Mouse (Mus musculus): ENCODE results near the gene Gm5089. TPM values are rescaled to one million over a fixed set of nuclear protein-coding genes. Genes with fewer than 3 reads are reported as not detected.

The Gm5089 gene
- total RNA-seq, 2 experiments from 2014 or later: not detected

DNA sequence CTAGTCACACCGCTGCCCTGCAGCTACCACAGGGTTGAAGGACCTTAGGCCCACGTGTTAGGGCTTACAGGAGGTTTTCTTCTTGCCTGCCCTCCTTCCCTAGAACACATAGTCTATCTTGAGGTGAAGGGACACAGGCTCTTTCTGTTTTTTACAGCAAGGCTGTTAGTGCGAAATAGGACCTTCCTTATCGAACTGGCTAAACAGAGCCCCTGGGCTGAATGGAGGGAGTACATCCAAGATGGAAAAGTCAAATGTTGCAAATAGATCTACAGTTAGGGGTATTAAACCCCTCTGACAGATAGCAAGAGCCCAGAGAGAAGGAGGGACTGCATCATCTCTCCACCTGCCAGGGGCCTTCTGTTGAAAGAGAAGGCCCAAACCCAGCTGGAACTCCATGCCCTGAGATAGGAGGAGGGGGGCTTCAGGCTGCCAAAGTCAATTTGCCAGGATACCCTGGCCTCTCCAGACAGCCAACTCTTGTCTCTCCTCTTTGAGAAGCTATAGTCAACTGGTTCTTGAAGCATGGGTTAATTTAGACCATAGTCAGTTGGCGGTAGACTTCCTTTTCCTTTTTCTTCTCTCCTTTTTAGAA, 733 bp upstream of the Gm5089 start:
- intact Hi-C loops (cut with DNase I): no loop called here
- no peak for DNase-seq (ENCODE audit: low spot score)

DNA sequence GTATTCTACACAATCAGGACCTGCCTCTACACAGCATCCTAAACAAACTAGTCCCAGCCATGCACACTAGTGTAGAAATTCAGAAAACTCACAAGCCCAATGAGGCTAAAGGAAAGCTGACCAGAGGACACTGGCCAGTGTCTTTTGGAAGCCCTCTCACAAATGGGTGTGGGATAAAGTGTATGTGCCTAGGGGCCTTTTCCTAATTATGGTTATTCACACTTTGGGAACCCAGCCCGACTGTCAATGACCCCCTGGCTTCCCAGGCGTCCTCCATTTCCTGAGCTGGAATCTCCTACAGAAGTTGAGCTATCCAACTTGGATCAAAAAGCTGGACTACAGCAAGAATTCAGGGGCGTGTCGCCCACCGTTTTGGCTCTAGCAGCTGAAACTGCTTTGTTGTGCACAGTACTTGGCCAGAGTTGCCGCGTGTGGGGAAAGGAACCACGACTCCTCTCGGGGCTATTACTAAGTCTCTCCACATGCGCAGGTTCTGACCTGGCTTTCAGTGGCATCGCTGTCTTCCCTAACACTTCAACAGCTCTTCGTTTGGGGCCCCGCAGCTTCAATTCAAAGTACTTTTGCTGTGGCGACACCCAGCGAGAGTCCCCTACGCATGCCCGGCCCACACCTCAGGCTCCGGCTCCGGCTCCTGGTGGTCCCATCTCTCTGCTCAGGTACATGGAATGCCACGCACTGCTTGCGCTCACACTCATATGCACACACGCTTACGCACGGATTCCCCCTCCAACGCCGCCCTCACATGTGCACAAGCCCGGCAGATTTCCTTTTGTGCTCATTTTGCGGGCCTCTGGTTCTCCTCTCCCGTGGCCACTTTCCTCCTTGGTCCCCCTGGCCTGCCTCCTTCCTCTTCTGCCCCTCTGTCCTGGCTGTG, 1.1 kb downstream of the Gm5089 start:
- intact Hi-C loops (cut with DNase I): no loop called here

DNA sequence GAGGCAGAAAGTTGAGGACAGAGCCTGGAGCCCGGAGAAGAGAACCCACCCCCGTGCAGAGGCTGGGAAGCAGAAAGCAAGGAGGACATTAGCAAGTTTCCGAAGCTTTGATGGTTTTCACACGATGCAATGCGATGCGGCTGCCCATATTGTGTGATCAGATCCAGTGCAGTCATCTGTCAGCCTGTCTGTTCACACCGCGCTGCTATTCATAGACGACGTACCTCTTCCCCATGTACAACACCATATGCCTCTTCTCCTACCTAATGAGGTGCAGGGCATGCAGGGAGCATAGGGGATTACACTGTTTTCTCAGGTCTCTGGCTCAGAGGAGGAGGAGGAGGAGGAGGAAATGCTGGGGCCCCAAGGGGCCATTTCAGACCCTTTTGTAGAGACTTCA, 14.1 kb downstream of the Gm5089 start:
- DNase-seq (ENCODE audit: low spot score): no peak
- intact Hi-C loops (cut with DNase I): no loop called here

More for the DNA sequence above, 1.1 kb downstream of the Gm5089 start:
- no peak for DNase-seq (ENCODE audit: low spot score)

DNA sequence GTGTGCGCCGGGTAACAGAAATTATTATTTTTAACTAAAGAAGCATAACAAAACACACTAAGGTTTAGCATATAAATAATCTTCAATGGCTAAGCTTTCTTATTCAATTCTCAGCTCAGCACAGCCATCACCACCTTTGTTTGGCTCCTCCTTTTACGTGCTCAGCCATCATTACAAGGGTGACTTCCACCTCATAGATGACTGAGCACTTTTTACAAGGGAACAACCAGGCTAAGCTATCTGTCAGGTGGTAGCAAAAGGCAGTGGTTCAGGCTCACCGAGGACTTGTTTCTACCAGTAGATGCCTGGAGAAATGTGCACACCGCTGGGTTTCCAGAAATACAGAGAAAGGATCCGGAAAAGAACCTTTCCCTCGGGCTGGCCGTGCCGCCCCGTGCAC, 16.9 kb downstream of the Gm5089 start:
- no peak for DNase-seq (ENCODE audit: low spot score)

DNA sequence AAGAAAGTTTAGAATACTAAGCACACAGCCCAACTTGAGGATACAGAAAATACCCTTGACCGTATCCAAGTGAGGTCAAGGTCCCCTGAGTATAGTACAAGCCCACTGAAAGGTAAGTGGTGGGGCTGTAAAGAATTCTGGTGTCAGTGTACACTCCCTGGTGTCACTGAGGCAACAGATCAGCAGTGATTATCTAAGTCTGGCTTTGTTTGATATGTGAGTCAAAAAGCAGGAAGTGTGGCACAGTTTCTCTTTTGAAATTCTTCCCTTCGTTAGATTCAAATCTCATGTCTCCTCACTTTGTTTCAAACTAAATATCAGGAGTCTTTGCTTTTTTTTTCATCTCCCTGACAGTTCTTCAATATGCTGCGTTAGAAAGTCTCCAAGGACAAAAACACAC, 18.4 kb downstream of the Gm5089 start:
- no peak for DNase-seq (ENCODE audit: low spot score)
- intact Hi-C loops (cut with DNase I): no loop called here

More for the DNA sequence above, 16.9 kb downstream of the Gm5089 start:
- intact Hi-C loops (cut with DNase I): no loop called here

DNA sequence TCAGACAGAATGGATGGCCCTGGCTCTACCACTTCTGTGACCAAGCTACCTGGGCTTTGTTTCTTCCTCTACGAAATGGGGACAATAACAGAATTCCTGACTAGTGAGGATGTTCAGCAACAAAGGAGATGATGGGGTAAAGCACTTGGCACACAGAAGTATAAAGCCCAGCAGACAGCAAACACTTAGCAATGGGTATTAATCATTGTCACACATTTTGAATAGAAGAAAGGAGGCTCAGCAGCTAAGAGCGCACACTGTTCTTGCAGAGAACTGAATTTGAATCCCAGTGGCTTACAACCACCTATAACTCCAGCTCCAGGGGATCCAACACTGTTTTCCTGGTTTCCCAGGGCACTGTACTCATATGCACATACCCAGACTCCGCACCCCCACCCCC, 23.3 kb downstream of the Gm5089 start:
- DNase-seq (ENCODE audit: low spot score): no peak
- intact Hi-C loops (cut with DNase I): no loop called here

DNA sequence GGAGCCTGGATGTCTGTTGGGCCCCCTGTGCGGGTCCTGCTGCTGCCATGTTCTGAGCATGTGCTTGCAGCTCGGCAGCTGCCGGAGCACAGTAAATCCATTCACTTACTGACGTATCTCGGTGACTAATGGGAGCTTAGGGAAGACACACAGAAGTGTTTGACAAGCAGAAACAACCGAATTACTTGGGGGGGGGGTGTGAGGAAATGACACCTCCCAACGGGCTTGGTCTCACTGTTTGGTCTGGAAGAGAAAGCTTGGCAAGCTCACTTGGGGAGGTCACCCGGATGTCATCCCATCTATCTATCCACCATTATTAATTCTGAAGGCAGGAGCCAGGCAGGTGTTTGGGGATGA, 23.7 kb downstream of the Gm5089 start:
- intact Hi-C loops (cut with DNase I): no loop called here

DNA sequence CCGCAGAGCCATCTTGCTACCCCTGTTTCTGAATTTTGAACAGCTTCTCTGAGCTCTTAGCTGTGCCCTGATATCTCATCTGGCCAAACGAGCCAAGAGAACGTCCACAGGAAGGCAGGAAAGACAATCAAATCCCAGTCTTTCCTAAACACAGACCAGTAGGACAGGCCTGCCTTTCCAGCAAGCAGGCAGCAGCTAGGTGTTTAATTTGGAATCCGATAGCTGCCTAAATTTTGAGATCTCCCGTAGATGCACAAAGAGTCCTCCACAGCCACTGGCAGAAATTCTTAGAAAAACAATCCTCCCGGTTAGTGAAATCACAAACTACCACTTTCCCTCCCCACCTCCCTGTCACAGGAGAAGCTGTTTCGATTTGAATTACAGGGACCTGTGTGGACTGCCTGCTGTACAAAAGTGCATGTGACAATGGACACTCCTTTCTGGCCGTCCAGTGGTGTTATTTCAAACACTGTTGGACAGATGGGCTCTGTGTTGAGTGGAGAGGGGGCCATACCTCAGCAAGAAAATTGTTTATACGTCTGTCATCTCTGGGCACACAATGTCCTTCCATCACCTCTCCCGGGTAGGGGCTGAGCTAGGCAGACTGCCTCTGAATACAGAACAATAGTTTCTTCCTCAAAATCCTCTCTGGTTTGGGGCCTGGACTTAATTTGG, 24.2 kb downstream of the Gm5089 start:
- no peak for DNase-seq (ENCODE audit: low spot score)
- intact Hi-C loops (cut with DNase I): no loop called here

More for the DNA sequence above, 23.7 kb downstream of the Gm5089 start:
- DNase-seq (ENCODE audit: low spot score): no peak

DNA sequence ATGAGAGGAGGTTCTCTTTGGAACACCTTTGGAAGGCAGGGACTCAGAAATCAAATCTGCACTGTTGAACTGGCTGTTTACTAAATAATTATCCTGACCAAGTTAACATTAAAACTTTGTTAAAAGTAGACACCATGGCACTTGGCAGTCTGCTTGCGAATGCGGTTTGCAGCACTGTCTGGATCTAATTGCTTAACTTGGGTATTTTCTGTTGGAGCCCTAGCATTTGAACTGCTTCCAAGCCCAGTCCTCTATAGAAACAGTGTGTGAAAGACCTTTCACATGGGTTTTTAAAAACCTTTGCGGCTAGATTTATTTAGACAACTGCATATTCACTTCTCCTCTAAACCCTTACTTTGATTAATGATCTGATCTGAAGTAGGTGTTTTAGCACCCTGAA, 26.5 kb downstream of the Gm5089 start:
- intact Hi-C loops (cut with DNase I): no loop called here
- no peak for DNase-seq (ENCODE audit: low spot score)

DNA sequence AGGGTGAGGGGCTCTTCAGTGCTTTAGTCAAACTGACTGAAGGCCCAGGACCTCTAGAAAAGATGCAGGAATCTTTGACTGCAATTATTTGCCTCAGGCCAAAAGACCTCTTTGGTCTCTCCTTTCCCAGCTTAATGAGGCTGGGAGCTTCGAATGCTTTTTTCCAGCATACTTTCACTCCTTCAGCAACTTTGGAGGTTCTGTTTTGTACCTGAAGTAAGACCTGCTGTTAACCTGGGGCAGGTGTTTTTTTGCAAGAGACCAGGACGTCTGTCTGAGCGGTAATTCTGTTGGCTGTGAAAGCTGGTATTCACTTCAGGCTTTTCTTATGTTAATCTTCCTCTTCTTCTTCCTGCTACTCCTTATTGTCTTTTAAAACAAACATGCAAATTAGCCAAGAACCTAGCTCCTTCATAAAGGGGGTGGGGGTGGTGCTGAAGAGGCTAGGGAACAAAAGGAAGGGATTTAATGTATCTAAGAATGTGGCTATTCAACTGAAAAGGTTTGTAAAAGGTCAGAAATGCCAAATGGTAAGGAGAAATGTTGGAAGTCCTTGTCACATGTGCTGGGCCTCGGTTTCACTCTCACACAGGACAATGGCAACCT, 34.6 kb downstream of the Gm5089 start:
- DNase-seq (ENCODE audit: low spot score): no peak
- intact Hi-C loops (cut with DNase I): no loop called here

DNA sequence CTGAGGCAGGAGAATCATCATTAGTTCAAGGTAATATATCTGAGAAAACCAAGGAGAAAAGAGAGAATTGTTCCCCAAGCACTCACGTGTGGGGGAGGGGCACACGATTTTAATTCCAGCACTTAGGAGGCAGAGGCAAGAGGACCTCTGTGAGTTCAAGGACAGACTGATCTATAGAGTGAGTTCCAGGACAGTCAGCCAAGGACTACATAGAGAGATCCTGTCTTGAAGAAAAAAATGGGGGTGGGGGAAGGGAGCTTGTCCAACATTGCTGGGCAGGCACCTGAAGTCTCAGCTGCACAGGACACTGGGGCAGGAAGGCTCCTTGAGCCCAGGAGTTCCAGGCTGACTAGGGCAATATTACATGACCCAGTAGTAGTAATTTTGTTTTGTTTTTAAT, 36.1 kb downstream of the Gm5089 start:
- no peak for DNase-seq (ENCODE audit: low spot score)
- intact Hi-C loops (cut with DNase I): no loop called here

DNA sequence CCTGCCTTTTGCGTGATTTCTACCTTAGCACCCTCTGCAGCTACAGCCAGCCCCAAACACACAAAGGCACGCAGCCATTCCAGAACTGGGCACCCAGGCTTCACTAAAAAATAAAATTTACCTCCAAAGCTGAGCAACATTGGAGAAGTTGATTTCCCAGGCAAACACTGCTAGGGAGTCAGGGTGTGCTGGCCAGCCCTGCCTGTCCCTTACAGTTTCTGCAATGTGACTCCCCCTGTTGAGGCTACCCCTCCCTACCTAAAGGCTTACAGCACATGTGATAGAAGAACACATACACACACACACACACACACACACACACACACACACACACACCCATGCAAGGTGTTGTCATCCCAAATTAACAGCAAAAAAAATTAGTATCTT, 37.4 kb downstream of the Gm5089 start:
- intact Hi-C loops (cut with DNase I): no loop called here
- no peak for DNase-seq (ENCODE audit: low spot score)

DNA sequence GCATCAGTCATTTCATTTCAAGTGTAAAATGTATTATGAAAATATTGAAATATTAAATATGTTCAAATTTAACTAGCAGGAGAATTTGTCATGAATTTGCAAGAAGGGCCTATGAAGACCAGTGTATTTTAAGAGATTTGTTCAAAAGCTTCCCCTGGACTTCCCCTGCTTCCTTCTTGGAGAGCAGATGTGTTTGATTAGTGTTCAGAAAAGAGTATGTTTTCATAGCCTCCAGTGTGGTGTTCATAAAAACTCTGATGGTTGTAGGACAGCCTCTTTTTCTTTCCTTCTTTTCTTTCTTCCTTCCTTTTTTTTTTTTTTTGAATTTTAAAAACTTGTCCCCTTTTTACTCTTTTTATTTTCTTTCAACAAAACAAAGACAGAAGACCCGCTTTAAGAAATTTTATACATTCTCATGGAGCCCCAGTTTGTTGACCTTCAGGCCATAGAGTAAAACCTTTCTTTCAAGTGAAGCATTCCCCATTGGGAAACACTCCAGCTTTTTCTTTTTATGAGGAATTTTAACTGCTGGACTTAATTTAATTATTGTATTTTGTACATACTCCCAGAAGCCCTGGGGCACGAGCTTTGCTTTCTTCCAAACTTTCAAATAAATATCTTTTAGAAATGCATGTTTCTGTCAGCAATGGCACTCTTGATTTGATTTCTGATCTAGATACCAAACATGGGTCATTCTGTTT, 37.9 kb downstream of the Gm5089 start:
- intact Hi-C loops (cut with DNase I): no loop called here
- DNase-seq (ENCODE audit: low spot score): no peak

DNA sequence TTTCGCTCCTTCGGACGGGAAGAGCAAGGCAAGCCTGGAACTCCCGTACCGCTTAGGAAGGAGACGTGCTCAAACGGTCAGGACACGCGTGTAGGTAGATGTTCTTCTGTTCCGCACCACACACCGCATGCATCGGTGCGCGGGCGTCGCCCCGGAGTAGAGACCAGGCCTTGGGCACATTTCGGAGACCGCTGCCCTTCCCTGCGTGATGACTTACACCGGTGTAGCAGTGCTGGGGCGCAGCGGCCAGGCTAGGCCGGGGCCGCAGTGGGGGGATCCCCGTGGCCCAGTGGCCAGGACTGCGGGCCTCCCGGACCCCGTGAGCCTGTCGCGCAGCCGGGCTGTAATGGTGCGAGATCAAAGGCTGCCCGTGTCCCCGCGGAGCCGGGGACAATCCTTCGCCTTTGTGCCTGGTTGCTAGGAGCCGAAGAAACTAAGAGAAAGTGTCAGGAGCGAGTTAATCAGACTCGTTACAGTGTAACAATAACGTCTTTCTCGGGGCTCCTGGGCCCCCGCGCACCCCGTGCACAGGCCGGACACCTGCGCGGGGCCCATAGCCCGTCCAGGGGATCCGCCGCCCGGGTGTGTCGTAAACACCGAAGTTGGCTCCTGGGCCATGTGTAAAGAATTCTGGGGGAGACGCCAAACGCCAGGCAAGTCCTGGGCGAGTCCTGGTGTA, 44.2 kb downstream of the Gm5089 start:
- no peak for DNase-seq (ENCODE audit: low spot score)
- intact Hi-C loops (cut with DNase I): loop anchor here (2.0 kb wide), 1 partner anchor 82 kb away; no protein-coding TSS in a partner anchor

DNA sequence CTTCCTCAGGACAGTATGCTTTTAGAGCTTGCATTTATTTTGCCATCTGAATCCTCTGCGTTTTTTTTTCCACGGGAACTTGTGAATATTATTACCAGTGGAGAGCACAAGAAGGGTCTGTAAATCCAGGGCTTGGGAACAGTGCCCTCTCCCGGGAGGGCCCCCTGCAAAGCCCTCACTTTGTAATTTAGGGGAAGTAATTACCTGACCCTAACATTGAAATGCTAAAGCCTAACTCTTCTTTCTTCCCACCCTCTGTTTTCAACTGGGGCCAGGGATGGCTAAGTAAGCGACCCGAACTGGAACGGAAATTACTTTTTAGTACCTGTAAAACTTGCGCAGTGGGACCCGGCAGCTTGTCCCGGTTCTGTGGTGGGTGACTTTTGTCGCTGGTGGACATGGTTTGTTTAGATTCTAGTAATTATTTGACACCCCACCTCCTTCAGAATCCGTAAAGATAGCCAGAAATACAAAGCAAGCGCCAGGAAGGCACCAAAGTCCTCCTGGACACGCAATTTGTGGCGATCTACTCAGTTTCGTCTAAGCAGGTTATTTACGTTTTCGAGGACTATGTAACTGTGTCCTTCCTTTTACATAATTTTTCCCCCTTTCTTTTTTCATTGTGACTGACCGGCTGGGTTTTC, 44.9 kb downstream of the Gm5089 start:
- DNase-seq (ENCODE audit: low spot score): no peak
- intact Hi-C loops (cut with DNase I): loop anchor here (2.0 kb wide), 1 partner anchor 83 kb away; no protein-coding TSS in a partner anchor

DNA sequence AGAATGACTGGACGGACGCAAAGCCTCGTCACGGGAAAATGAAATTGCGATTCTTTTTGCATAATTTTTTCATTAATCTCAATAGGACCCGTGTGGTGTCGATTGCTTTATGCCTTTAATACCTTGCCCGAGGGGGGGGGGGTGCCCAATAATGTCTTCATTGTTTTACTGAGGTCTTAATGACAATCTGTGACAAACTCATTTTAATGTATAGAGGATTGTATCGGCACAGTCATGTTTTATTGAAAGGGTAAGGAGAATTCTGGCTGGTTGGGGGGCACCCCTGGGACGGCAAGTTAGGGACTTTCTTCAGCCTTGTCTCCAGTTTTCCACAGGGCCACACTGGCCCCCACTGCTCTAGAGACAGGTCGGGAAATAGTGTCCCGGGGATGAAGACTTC, 45.7 kb downstream of the Gm5089 start:
- intact Hi-C loops (cut with DNase I): no loop called here

DNA sequence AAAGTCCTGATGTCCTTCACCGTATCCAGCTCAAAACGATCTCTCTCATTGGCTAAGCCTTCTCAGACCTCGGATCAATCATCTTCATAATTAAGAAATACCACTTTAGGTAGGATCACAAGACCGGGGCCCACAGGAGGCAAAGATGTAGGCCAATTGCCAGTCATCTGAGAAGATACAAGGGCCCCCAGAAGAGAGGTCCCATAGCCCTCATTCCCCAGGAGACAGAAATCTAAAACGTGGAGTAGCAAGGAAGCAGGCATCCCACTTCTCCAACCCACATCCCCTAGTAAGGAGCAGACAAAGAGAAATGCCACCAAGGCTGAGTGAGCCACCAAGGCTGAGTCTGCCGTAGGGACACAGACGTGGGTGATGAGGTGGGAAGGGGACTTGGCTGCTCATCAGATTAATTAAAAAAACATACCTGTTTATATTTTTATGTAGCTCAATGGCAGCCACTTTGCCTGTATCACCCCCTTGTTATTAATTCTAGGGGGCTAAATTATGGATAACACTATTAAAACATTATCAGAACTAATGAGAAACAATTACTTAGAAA, 46.2 kb downstream of the Gm5089 start:
- no peak for DNase-seq (ENCODE audit: low spot score)
- intact Hi-C loops (cut with DNase I): no loop called here

More for the DNA sequence above, 45.7 kb downstream of the Gm5089 start:
- no peak for DNase-seq (ENCODE audit: low spot score)

DNA sequence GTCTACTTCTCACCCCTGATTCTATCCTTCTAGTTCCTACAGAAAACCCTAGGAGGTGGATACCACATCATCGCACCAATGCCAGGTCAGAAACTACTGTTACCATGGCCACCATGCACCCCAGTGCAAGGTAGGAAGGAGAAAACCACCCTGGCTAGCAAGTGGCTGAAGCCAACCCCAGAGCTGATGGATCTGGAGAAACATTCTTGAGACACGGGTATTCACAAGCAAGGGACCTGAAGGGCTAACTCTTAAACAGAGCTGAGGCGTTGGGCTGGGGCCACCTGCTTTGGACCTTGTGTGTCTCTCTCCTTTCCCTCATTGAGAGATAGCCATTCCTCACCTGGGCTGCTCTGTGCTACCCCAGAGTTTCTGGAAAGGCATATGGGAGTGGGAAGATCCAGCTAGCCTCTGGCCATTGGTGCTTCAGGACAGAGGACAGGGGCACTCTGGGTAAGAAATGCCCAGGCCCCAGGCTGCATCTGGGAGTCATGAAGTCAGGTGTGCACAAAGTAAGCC, 47.4 kb downstream of the Gm5089 start:
- intact Hi-C loops (cut with DNase I): no loop called here
- no peak for DNase-seq (ENCODE audit: low spot score)
